Mouse (Mus musculus) lung, adult 10 weeks (tissue): Measurements from ENCODE around the gene Cstl1. TPM values are rescaled to one million over a fixed set of nuclear protein-coding genes. Genes with fewer than 3 reads are reported as not detected.

Source experiments
- polyA plus RNA-seq: library from polyadenylated mRNA; stranded (reverse); fragments of 350-450 nt; fragmentation: Illumina TruSeq; extraction: RNeasy Lipid Tissue Mini Kit (QIAGEN cat#74804); gene quantifications from one replicate; pipeline ENCODE4 v1.2.3, GENCODE M21; 2014; ENCODE audit warnings: low read depth, low replicate concordance; ENCODE audit not compliant: insufficient read depth

Cstl1 gene
- not detected for polyA plus RNA-seq

GRCm38 (mm10) chr2:148750058-148750457, at the start of gene Cstl1:
TSS of gene Cstl1 (plus strand) at chr2:148750358.

DNA sequence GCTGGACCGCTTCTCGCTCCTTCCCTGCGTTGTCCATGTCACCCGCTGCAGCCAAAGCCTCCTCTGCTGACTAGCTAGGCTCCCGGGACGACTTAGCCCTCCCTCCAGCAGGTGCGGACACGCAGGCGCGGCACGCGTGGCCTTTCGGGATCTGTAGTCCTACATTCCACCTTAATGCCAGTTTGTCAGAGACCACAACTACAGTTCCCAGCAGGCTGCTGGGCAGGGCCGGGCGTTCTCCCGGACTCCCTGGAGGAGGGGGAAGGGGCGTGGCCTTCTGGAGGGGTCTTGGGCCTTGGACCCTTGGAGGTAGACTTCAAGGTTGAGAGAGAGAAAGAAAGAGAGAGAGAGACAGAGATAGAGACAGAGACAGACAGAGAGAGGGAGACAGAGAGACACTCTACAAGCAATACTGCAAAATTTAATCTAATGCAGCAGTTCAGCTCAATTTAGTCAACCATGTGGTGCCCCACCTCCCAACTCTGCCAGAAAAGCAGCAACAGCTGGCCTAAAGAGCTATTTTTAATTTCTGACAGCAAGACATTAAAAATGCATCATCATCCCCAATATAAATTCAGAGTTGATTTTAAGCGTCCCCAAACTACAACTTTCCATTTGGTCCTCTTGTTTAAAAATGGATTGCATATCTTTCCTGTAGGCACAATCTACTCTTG, 17.7 kb upstream of the Cstl1 start, which contains the start of gene Napb:
Napb (minus strand) TSS at position 141 of the 674 bp plus-strand sequence.

DNA sequence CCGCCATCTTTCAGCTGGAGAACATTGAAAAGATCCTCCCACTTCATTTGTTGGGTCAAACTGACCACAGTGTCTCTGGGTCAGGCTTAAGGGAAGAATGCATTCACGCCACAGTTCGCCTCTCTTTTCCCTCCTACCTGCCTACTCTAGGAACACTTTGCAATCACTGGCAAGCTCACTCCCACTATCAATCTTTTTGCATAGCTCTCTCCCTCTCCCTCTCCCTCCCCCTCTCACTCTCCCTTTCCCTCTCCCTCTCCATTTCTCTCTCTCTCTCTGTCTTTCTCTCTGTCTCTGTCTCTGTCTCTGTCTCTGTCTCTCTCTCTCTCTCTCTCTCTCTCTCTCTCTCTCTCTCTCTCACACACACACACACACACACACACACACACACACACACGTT, 21.2 kb downstream of the Cstl1 start, which contains the start of gene Cst11:
Cst11 (minus strand) TSS at position 101 of the 400 bp plus-strand sequence.

GRCm38 (mm10) chr2:148781709-148782108, 31.6 kb downstream of the Cstl1 start, which contains the start of gene 8030411F24Rik:
TSS of gene 8030411F24Rik (plus strand) at chr2:148782009.

GRCm38 (mm10) chr2:148789142-148789541, 39.0 kb downstream of the Cstl1 start, which contains the start of gene Cst12:
TSS of gene Cst12 (plus strand) at chr2:148789361.

GRCm38 (mm10) chr2:148798485-148798884, 48.3 kb downstream of the Cstl1 start, which contains the start of gene Cst8:
TSS of gene Cst8 (plus strand) at chr2:148798785.

Other genes starting within 250 kb of the Cstl1 start
- gene Nxt1, start 77.8 kb upstream of the Cstl1 start, polyA plus RNA-seq = 25.8 TPM
- gene Gzf1, start 69.3 kb upstream of the Cstl1 start, polyA plus RNA-seq = 12.4 TPM
- gene Napb, start 17.9 kb upstream of the Cstl1 start, polyA plus RNA-seq = 0.53 TPM
- not detected for gene Cst11, start 21.1 kb downstream of the Cstl1 start, polyA plus RNA-seq
- gene 8030411F24Rik, start 31.7 kb downstream of the Cstl1 start, polyA plus RNA-seq = not detected
- not detected for gene Cst12, start 39.0 kb downstream of the Cstl1 start, polyA plus RNA-seq
- 38.4 TPM for gene Cst8, start 48.4 kb downstream of the Cstl1 start, polyA plus RNA-seq
- not detected for gene Cst13, start 69.7 kb downstream of the Cstl1 start, polyA plus RNA-seq
- gene Cst9, start 84.8 kb downstream of the Cstl1 start, polyA plus RNA-seq = not detected
- gene 9230104L09Rik, start 114.7 kb downstream of the Cstl1 start, polyA plus RNA-seq = 37.1 TPM
- 1,631 TPM for gene Cst3, start 125.3 kb downstream of the Cstl1 start, polyA plus RNA-seq